Mouse (Mus musculus): Measurements from ENCODE around the gene Elof1.
"Not testable (repeated sequence)": the region's sequence is repeated elsewhere in the genome, so short reads cannot be mapped to it uniquely, and the experiment has no call there.

The Elof1 gene

DNA sequence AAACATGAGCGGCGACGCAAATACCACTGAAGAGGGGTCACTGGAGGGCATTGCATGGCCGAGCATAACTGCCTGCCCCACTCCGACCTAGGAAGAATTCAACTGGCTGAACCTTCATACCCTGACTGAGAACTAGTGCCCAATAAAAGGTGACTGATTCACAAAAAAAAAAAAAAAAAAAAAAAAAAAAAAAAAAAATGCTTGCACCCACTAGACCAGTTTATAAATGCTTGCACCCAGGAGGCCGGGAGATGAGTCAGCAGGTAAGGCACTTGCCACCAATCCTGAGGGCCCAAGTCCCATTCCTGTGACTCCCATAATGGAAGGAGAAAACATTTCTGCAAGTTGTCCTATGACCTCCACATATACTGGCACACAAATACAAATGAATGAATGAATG lies 24.2 kb downstream of the Elof1 start:
- DNase-seq (ENCODE audit: low read depth), result no peak

DNA sequence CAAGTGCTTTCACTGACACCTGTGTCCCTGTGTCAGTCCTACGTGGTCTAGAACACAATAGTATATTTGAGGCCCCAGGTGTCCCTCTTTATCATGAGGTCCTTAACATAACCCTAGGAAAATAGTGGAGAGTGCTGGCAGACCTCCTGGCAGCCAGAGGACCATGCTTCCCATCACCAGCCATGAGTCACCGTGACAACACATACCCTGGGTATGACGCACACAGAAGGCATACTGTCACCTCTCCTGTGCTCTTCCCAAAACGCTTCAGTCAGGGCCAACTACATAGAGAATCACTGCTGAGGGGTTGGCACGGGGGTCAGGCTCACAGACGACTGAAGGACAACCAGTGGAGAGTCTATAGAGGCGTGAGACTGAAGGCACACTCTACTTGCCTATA lies 27.0 kb downstream of the Elof1 start:
- DNase-seq (ENCODE audit: low read depth), result no peak

DNA sequence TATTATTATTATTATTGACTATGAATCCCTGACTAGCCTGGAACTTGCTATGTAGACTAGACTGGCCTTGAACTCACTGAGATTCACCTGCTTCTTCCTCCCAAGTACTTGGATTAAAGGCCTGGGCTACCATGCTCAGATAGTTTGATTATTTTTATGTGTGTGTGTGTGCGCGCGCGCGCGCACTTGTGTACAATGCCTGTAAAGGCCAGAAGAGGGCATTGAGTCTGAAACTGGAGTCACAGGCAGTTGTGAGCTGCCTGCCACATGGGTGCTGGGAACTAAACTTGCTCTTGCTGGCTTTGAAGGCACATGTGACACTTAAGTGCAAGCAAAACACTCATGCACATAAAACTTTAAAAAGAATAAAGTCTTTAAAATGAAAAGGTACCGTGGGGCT lies 27.7 kb downstream of the Elof1 start:
- no peak for DNase-seq (ENCODE audit: low read depth)

DNA sequence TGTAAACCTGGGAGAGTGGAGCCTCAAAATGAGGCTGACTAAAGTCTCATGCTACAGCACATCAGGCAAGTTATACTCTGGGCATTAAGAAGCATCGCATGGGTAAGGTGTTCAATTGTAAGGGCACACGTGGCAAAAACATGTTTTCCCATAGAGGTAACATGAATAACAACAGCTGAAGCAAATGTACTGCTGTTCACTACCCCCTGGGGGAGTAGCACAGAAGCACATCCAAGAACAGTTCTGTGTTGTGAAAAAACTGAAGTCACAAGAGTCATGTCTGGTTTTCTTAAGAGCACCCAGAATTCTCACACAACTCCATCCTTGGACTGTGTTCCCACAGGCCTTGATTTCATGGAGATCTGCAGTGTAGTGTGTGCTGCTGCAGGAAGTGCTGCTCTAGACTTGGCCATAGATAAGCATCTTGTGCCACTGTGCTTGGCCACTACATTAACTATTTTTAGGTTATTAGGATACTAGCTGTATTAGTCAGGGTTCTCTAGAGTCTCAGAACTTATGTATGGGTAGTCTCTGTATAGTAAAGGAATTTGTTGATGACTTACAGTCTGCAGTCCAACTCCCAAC lies 29.8 kb downstream of the Elof1 start:
- no peak for DNase-seq (ENCODE audit: low read depth)

DNA sequence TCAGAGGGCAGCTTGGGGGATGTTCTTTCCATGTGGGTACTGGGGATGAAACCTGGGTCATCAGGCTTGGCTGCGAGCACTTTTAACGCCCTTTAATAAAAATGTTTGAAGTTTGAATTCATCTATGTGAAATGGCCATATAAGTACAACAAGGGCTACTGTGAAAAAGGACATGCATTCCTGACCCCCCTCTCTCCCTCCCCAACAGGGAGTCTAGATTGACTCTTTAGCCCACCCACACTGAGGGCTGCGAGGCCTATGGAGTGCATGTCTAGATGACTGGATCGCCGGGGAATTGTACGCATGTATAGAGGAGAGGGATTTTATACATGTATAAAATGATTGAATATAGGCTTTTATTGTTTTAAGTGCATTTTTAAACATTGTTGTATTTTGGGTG lies 31.0 kb downstream of the Elof1 start:
- DNase-seq (ENCODE audit: low read depth), result no peak

DNA sequence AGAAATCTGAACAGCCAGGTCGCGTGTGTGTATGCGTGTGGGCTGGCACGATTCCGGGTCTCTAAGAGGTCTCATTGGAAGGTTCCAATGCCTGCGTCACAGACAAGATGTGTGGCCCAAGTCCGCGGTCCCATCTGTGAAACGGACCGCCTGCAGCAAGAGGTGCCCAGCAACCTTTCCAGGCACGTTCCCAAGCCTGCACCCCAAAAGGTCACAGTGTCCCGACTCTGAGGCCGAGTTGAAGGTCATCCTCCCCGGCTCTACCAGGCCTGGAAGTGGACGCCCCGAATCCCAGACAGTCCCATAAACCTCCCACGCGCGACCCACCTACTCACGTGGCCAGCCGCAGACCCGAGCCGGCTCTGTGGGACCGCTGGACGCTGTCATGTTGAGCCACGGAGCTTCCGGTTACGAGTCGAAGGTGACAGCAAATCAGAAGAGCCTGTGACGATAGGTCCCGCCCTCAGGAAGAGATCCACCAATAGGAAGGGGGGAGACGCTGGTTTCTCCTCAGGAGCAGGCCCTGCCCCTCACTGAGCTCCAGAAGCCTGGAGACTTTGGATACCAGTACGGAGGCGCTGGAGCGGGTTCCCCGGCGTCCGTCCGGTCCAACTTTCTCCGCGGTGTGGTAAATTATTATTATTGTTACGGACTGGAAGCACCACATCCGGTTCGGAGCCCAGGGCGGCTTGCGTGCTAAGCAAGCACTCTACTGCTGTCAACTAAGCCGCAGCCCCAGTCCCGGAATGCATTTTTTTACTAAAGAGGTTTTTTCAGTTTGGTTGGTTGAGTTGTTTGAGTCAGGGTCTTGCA lies 31.7 kb downstream of the Elof1 start, which contains the start of gene Ecsit:
Ecsit (minus strand) TSS at position 417 of the 813 bp plus-strand sequence.
- peak; percentile 96 for DNase-seq (ENCODE audit: low read depth)

DNA sequence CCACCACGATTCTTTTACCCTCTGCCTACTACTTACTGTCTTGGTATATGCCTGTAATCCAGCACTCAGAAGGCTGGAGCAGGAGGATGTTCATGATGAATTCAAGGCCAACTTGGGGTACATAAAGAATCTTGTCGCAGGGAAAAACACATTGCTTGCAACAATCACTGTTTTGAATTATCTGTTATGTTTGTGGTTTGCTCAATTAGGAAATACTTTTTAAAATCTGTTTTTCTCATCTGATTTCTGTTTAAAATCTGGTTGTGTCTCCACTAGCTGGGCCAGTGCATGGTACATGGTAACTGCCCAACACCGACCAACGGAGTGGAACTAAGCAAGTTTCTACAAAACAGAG lies 32.3 kb downstream of the Elof1 start:
- no peak for DNase-seq (ENCODE audit: low read depth)

DNA sequence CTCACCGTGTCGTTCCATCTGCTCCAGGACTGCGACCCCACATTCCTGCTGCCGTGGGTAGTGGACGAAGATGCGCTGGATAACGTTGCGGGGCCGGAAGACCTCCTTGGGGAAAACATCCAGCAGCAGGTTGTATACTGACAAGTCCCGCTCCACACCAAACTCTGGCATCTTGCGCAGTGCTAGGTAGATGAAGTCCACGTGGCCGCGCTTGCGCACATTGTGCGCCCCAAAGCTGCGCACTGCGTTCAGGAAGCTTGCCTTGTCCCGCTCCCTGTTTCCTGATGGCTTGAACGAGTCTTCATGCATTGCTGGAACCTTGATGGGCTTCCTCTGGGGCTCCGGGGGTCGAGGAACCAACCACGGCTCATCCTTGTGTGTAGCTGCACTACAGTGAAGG lies 40.7 kb downstream of the Elof1 start:
- DNase-seq (ENCODE audit: low read depth), result no peak

DNA sequence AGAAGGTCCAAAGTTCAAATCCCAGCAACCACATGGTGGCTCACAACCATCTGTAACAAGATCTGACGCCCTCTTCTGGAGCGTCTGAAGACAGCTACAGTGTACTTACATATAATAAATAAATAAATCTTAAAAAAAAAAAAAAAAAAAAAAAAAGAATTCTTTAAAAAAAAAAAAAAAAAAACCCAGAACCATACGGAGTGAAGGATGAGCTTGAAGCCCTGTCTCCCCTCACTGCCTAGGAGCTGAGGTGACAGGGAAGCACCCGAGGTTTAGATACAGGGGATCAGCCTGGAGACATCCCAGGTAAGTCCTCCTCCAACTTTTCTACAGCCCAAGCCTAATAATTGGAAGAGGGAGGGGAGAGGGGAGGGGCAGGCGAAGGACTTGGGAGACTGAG lies 41.2 kb downstream of the Elof1 start:
- not testable (repeated sequence) for DNase-seq (ENCODE audit: low read depth)

DNA sequence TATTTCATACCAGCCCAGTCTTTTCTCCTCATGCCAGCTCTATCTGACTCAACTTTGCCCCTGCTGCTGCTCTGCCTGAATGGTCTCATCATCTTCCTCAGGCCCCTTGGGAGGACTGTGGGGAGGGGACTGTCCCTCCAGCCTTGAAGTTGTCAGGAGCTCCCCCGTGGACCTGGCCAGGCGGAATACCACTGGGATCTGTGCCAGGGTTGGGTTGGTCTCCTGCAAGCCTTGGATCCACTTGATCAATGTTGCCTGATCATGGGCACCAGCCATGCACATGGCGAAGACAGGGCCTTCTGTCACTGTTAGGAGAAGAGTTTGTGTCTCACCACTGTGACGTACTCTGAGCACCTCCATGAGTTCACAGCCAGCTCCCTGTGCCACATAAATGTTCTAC lies 44.7 kb downstream of the Elof1 start:
- DNase-seq (ENCODE audit: low read depth), result no peak

DNA sequence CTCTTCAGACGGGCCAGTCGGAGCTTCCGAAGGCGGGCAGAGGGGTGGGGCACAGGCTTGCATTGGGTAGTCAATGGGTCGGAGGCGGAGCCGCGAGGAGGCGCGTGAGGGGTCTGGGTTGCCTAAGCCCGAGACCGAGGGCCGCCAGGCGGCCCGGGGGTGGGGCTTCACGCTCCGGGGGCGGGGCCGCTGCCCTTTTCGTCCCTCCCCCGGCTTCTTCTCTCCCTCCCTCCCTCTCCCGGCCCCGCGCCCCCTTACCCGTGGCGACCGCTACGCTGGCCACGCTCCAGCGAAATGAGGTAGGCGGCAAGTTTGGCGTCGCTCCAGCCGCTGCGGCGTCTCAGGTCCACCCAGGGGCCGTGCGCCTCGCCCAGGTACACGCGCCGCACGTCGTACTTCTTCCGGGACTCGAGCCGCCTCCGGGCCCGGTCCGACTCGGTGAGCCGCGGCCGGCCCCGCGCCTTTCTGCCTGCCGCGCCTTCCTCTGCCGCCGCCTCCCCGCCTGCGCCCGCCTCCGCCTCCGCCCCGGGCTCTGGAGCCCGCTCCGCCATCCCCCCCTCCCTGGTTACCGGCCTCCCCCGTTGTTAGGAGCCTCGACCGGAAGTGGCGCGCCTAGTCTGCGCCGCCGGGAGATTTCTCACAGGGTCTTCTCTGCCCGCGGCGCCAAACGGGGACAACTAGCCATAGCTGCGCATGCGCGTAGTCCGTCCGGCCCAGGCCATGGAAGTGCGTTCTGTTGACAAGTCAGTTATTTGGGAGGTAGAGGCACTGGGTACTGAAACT lies 46.0 kb downstream of the Elof1 start, which contains the start of the genes Gm49318 and Zfp653:
Gm49318 (minus strand) TSS at position 469 of the 783 bp plus-strand sequence.
Zfp653 (minus strand) TSS at position 586 of the 783 bp plus-strand sequence.
- peak; percentile 95 for DNase-seq (ENCODE audit: low read depth)

DNA sequence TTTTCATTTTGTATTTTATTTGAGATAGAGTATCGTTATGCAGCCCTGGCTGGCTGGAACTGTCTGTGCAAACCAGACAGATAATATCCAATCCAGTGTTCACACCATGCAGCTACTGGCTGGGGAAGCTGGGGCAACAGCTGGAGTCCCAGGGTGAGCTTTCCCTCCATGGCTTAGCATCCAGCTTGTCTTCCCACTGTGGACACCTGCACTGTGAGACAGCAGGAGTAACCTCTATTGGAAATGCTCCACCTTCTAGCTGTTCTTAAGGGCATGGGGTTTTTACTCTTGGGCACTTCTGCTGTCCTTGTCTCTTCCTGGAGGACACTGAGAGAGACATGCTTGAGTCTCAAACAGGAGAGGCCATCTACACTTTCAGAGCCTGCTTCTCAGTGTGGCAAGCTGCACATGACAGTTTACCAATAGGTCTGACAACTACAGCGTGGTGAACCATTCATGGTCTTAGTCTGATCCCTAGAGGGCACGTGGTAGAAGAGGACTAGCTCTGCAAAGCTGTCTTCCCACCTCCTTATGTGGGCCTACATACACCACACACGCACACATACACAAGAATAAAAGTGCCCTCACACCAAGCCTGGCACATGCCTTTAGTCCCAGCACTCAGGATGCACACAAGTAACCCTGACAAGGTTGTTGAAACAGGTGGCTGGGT lies 47.0 kb downstream of the Elof1 start:
- DNase-seq (ENCODE audit: low read depth), result no peak

DNA sequence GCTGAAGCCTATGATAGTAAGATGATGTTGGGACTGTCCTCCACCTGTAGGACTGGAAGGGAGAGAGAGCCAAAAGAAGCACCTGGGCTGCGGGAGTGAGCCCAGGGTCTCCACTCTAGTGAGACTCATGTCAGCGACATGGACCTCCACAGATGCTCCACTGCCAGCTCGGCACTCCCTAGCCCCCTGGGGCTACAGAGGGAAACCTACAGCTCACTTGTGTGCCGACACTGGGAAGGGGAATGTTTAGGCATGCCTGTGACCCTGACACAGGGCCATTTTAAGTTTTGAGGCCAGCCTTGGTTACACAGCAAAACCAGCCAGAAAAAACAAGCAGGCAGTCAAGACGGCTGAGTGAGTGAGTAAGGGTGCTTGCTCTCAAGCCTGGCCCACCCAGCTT lies 49.8 kb downstream of the Elof1 start:
- DNase-seq (ENCODE audit: low read depth), result no peak

DNA sequence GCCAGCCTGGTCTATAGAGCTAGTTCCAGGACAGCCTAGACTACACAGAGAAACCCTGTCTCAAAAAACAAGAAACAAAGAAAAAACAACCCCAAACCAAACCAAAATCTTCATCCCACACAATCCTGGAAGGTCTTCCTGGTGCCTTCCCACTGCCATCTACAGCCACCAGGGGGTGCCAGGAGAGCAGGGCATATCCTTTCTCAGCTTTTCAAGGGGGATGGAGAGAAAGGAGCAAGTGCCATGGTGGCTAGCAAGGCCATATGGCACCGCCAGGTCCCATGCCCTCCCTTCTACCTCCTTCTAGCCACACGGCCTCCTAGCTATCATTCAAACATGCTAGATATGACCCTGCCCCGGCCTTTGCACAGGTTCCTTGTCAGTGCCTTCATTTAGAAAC lies 50.5 kb downstream of the Elof1 start:
- DNase-seq (ENCODE audit: low read depth), result peak; percentile 46

DNA sequence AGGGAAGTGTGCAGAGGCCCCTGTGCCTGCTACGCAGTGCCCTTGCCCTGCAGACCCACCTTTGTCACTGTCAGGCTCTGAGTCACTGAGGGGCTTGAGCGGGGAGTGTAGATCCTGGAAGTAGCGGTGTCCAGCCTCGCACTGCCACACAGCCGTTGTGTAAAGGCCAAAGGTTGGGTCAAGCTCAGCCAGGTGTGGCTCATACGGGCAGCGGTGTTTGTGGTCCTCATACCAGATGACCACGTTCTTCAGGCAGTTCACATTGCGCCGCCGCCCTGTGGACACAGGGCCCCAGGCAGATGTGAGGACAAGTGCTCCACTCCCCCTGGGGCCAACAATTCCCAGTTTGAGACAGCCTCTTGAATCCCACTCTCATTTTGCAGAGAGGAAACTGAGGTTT lies 51.3 kb downstream of the Elof1 start:
- no peak for DNase-seq (ENCODE audit: low read depth)

DNA sequence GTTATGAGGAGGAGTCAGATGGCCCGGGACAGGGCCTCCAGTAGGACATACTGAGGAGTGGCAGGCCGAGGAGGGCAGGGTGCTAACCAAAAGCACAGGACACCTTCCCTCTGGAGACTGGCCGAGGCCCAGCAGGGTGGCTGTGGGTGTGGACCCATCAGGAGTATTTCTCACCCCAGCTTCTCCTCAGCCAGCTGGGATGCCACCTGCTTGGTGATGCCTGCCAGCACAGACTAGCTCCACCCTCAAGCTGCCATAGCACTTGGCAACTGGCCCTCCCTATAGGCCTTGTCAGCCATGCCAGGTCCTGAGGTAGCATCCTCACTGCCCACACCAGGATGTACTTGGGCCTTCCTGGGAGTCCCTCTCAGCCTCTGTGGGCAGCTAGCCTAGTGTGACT lies 52.6 kb downstream of the Elof1 start:
- DNase-seq (ENCODE audit: low read depth), result no peak
